Mouse (Mus musculus) CD4-positive, CD25-positive, alpha-beta regulatory T cell, adult 2 months (primary cell): ENCODE measurements around the gene Myo15.
"Not testable (repeated sequence)": the region's sequence is repeated elsewhere in the genome, so short reads cannot be mapped to it uniquely, and the experiment has no call there.

ENCODE experiments used
- DNase-seq: peaks from one replicate; pipeline ENCODE4 v3.0.0-alpha.2; 2012; ENCODE audit warnings: low read depth, low spot score

Gene Myo15

GRCm38 (mm10) chr11:60507281-60507680 lies 38.1 kb downstream of the Myo15 start:
- no peak for DNase-seq

- DNase-seq, result no peak
These were observed 39.8 kb downstream of the Myo15 start for GRCm38 (mm10) chr11:60508950-60509349.

- peak; percentile 7 for DNase-seq
These were observed 40.4 kb downstream of the Myo15 start for GRCm38 (mm10) chr11:60509500-60509899.

GRCm38 (mm10) chr11:60511893-60512292 lies 42.8 kb downstream of the Myo15 start:
- DNase-seq, result no peak

- no peak for DNase-seq
These were observed 43.4 kb downstream of the Myo15 start for GRCm38 (mm10) chr11:60512520-60512919.

- DNase-seq, result no peak
These were observed 45.8 kb downstream of the Myo15 start for GRCm38 (mm10) chr11:60514941-60515340.

GRCm38 (mm10) chr11:60518305-60518704 lies 49.2 kb downstream of the Myo15 start:
- DNase-seq, result no peak

- DNase-seq, result no peak
These were observed 52.9 kb downstream of the Myo15 start for GRCm38 (mm10) chr11:60522027-60522426.

- no peak for DNase-seq
These were observed 53.7 kb downstream of the Myo15 start for GRCm38 (mm10) chr11:60522661-60523365.

GRCm38 (mm10) chr11:60526461-60526860 lies 57.3 kb downstream of the Myo15 start:
- no peak for DNase-seq

- no peak for DNase-seq
These were observed 66.5 kb downstream of the Myo15 start for GRCm38 (mm10) chr11:60535676-60536075.

GRCm38 (mm10) chr11:60536180-60536858 lies 67.2 kb downstream of the Myo15 start, which contains the start of gene Alkbh5:
TSS of gene Alkbh5 (plus strand) at chr11:60536381.
- peak; percentile 17 for DNase-seq

- DNase-seq, result peak; percentile 87
These were observed 67.8 kb downstream of the Myo15 start for GRCm38 (mm10) chr11:60536859-60537467.

- peak; percentile 99 for DNase-seq
These were observed 68.6 kb downstream of the Myo15 start for GRCm38 (mm10) chr11:60537468-60538347.

GRCm38 (mm10) chr11:60538371-60539281 lies 69.5 kb downstream of the Myo15 start:
- peak; percentile 67 for DNase-seq

GRCm38 (mm10) chr11:60539540-60539939 lies 70.4 kb downstream of the Myo15 start:
- no peak for DNase-seq

GRCm38 (mm10) chr11:60540002-60540610 lies 71.0 kb downstream of the Myo15 start:
- no peak for DNase-seq

GRCm38 (mm10) chr11:60540761-60541160 lies 71.6 kb downstream of the Myo15 start:
- DNase-seq, result no peak

GRCm38 (mm10) chr11:60541831-60542230 lies 72.7 kb downstream of the Myo15 start:
- no peak for DNase-seq

- not testable (repeated sequence) for DNase-seq
These were observed 74.1 kb downstream of the Myo15 start for GRCm38 (mm10) chr11:60543211-60543610.
